Mouse (Mus musculus): Measurements from ENCODE around the gene Apol6. TPM values are rescaled to one million over a fixed set of nuclear protein-coding genes. Genes with fewer than 3 reads are reported as not detected.
"Not testable (repeated sequence)": the region's sequence is repeated elsewhere in the genome, so short reads cannot be mapped to it uniquely, and the experiment has no call there.

Gene Apol6
- total RNA-seq, 2 experiments from 2014 or later = 0.62 to 0.65 TPM

GRCm38 (mm10) chr15:77034526-77034925 is 10.0 kb upstream of the Apol6 start:
- no peak for DNase-seq

- no peak for DNase-seq
Observed at GRCm38 (mm10) chr15:77035643-77036042, 8.9 kb upstream of the Apol6 start.

- DNase-seq = peak; percentile 88
Observed at GRCm38 (mm10) chr15:77036320-77036988, 8.1 kb upstream of the Apol6 start.

- no peak for DNase-seq
Observed at GRCm38 (mm10) chr15:77036989-77037277, 7.6 kb upstream of the Apol6 start.

GRCm38 (mm10) chr15:77037278-77038161 is 7.0 kb upstream of the Apol6 start:
- peak; percentile 85 for DNase-seq

- no peak for DNase-seq
Observed at GRCm38 (mm10) chr15:77039211-77039700, 5.3 kb upstream of the Apol6 start.

GRCm38 (mm10) chr15:77040784-77041183 is 3.7 kb upstream of the Apol6 start:
- no peak for DNase-seq

GRCm38 (mm10) chr15:77045609-77046008 is 1.1 kb downstream of the Apol6 start:
- DNase-seq = no peak

- DNase-seq = no peak
Observed at GRCm38 (mm10) chr15:77050570-77050969, 6.0 kb downstream of the Apol6 start, which contains the start of gene Mb. Mb (minus strand) TSS chr15:77050670.

- DNase-seq = no peak
Observed at GRCm38 (mm10) chr15:77052176-77052575, 7.6 kb downstream of the Apol6 start.

GRCm38 (mm10) chr15:77053021-77053420 is 8.5 kb downstream of the Apol6 start:
- DNase-seq = no peak

- no peak for DNase-seq
Observed at GRCm38 (mm10) chr15:77054611-77055175, 10.2 kb downstream of the Apol6 start.

GRCm38 (mm10) chr15:77056001-77056790 is 11.7 kb downstream of the Apol6 start:
- no peak for DNase-seq

GRCm38 (mm10) chr15:77056791-77057051 is 12.2 kb downstream of the Apol6 start:
- no peak for DNase-seq

- no peak for DNase-seq
Observed at GRCm38 (mm10) chr15:77058566-77058965, 14.0 kb downstream of the Apol6 start.

- not testable (repeated sequence) for DNase-seq
Observed at GRCm38 (mm10) chr15:77059416-77059815, 14.9 kb downstream of the Apol6 start.

- no peak for DNase-seq
Observed at GRCm38 (mm10) chr15:77062746-77063145, 18.2 kb downstream of the Apol6 start.

GRCm38 (mm10) chr15:77065259-77065852 is 20.8 kb downstream of the Apol6 start:
- no peak for DNase-seq

GRCm38 (mm10) chr15:77066233-77066632 is 21.7 kb downstream of the Apol6 start:
- no peak for DNase-seq

GRCm38 (mm10) chr15:77068439-77068861 is 23.9 kb downstream of the Apol6 start:
- peak; percentile 69 for DNase-seq

GRCm38 (mm10) chr15:77069019-77069418 is 24.5 kb downstream of the Apol6 start:
- peak; percentile 49 for DNase-seq

- DNase-seq = no peak
Observed at GRCm38 (mm10) chr15:77070745-77071268, 26.3 kb downstream of the Apol6 start.

All from heart, postnatal 4 days (tissue).